Mouse (Mus musculus) neural tube, embryonic 11.5 days (tissue): Measurements from ENCODE around the gene Traf4. TPM values are rescaled to one million over a fixed set of nuclear protein-coding genes. Genes with fewer than 3 reads are reported as not detected.

Experiments
- ATAC-seq: fragments of 200-750 bp; cut with Nextera tagmentation; 2 replicates; pipeline ENCODE4 v1.8.0; 2017; ENCODE audit warnings: moderate number of reproducible peaks, mild to moderate bottlenecking, moderate TSS enrichment, moderate library complexity; ENCODE audit not compliant: insufficient read depth, low FRiP score, low TSS enrichment
- DNase-seq: peaks from one replicate; pipeline ENCODE4 v3.0.0-alpha.2; 2015; ENCODE audit warnings: low spot score
- H3K27ac ChIP-seq: fragments of 300-500 bp; sonication (generic); 2 replicates; pipeline ENCODE4 v1.5.1; 2014; ENCODE audit warnings: low read depth, mild to moderate bottlenecking, low read length
- H3K27me3 ChIP-seq: fragments of 300-500 bp; sonication (generic); 2 replicates; pipeline ENCODE4 v1.6.1; 2014; ENCODE audit warnings: mild to moderate bottlenecking, low read length, mixed read lengths; ENCODE audit not compliant: control insufficient read depth, insufficient read depth
- H3K36me3 ChIP-seq: fragments of 300-500 bp; sonication (generic); 2 replicates; pipeline ENCODE4 v1.6.1; 2014; ENCODE audit warnings: mild to moderate bottlenecking, low read length, moderate library complexity, mixed read lengths; ENCODE audit not compliant: control insufficient read depth, insufficient read depth
- H3K4me1 ChIP-seq: fragments of 300-500 bp; sonication (generic); 2 replicates; pipeline ENCODE4 v1.6.1; 2014; ENCODE audit warnings: low read length, mixed read lengths; ENCODE audit not compliant: control insufficient read depth, insufficient read depth
- H3K4me2 ChIP-seq: fragments of 300-500 bp; sonication (generic); 2 replicates; pipeline ENCODE4 v1.6.1; 2014; ENCODE audit warnings: low read depth, mild to moderate bottlenecking, moderate library complexity
- H3K4me3 ChIP-seq: fragments of 300-500 bp; sonication (generic); 2 replicates; pipeline ENCODE4 v1.5.1; 2014; ENCODE audit warnings: low read depth, low read length
- H3K9ac ChIP-seq: fragments of 300-500 bp; sonication (generic); 2 replicates; pipeline ENCODE4 v1.6.1; 2014; ENCODE audit warnings: mild to moderate bottlenecking, low read length
- H3K9me3 ChIP-seq: fragments of 300-500 bp; sonication (generic); 2 replicates; pipeline ENCODE4 v1.6.1; 2016; ENCODE audit warnings: low read length; ENCODE audit not compliant: control insufficient read depth
- WGBS: fragments of 180-500 bp; shearing (Covaris S2); extraction: QIAGEN DNeasy Blood & Tissue Kit; methylation state at CpG from one replicate; pipeline ENCODE4 v1.1.7; 2014; 5-methylcytosine and 5-hydroxymethylcytosine counted together
- polyA plus RNA-seq: library from polyadenylated mRNA; unstranded; fragments of >200 nt; fragmentation: Nextera tagmentation; extraction: Ambion mirVana; gene quantifications from 2 replicates; pipeline ENCODE4 v1.2.1, GENCODE M21; 2014

The Traf4 gene
- 109 and 124 TPM in 2 replicates for polyA plus RNA-seq

DNA sequence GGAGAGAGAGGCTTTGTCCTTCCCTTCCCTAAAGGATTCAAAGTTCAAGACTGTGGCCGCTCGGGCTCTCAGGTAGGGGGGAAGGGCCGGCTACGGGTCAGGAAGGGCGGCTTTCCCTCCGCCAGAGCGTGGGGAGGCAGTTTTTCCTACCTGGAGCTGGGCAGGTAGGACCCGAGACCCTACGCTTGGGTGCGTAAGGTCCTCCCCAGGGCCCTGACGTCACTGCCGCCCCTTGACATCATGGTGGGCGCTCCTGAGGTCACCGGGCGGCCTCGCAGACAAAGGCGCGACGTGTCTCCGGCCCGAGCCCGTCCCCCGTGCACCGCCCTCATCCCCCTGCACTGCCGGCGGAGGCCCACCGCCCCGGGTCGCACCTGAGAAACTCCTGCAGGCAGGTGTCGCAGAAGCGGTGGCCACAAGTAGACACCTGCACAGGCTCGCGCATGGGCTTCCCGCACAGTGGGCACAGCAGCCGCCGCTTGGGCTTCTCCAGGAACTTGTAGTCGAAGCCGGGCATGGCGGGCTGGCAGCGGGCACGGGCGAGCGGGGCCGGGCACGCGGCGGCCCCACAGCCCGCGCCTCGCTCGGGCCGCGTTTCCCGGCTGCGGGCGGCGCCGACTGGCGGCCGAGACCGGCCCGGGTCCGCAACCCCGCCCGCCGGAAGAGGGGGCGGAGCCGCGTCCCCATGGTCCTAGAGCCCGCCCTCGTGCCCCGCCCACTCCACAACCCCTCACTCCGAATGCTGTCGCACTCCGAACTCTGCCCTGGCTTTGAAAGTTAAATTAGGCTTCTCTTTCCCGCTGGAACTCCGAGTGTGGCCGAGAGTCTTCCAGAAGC lies at the start of gene Traf4:
Traf4 (minus strand) TSS at position 666 of the 837 bp plus-strand sequence.
- DNase-seq (peak; percentile 94), ATAC-seq (peak; percentile 68)
- WGBS: under 1% methylated on average over 69 of the region's 78 CpGs

DNA sequence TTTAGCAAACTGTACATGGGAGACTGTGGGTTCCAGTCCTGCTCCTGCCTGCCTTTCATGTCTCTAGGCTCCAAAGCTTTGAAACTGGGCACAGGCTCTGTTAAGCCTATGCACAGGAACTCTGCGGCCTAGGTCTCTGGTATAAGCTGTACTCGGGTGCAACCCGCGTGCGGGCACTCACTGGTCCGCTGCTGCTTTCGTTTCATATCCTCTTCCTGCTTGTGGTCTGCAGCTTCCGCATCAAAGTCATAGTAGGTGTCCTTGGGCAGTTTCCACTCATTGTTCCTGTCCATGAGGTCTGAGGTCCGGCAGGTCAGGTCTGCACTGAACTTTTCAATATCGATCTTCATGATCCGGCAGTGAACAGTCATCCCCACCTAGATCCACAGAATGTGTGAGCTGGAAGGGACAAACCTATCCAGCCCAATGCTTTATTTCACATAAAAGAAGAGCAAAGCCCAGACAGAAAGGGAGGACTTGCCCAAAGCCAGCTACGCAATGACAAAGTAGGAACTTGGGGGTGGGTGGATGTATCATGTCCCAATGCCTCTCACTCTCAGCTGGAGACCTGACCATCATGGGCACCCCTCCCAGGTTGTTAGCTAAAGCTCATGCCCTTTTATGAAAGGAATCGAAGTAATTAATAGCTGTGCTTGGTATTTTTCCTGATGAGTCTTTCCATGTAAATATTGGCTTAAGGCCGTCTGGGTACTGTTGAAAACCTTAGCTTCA lies 47.9 kb upstream of the Traf4 start:
- DNase-seq (no peak), ATAC-seq (no peak)
- Histone ChIP-seq H3K9ac (no peak overlapping the region), H3K4me3 (no peak overlapping the region), H3K9me3 (no peaks in the 10 kb centered on the region), H3K27ac (no peak overlapping the region), H3K4me2 (no peak overlapping the region), H3K27me3 (no peaks in the 10 kb centered on the region), H3K4me1 (no peaks in the 10 kb centered on the region), H3K36me3 (peaks cover 46% of the 10 kb centered on the region)
- WGBS: 95% methylated on average over 14 of the region's 14 CpGs

More for the DNA sequence above, at the start of gene Traf4:
- Histone ChIP-seq H3K27me3 (no peaks in the 10 kb centered on the region), H3K36me3 (peaks cover 16% of the 10 kb centered on the region), H3K4me3 (peak within 1 kb of the TSS; percentile 84), H3K9ac (peak within 1 kb of the TSS; percentile 93), H3K4me2 (peak within 1 kb of the TSS; percentile 89), H3K4me1 (peaks cover 28% of the 10 kb centered on the region), H3K9me3 (no peaks in the 10 kb centered on the region), H3K27ac (peak within 1 kb of the TSS; percentile 99)

GRCm38 (mm10) chr11:78211513-78211912 lies 46.1 kb upstream of the Traf4 start:
- 86% methylated on average over 5 of the region's 5 CpGs for WGBS
- DNase-seq (no peak), ATAC-seq (no peak)
- H3K9ac ChIP-seq: no peak overlapping the region
- H3K36me3 ChIP-seq: peaks cover 48% of the 10 kb centered on the region
- no peak overlapping the region for H3K27ac ChIP-seq
- peaks cover 6% of the 10 kb centered on the region; the same call in 1 of the 2 replicates for H3K4me1 ChIP-seq
- H3K27me3 ChIP-seq: no peaks in the 10 kb centered on the region
- H3K9me3 ChIP-seq: no peaks in the 10 kb centered on the region
- H3K4me3 ChIP-seq: no peak overlapping the region
- no peak overlapping the region for H3K4me2 ChIP-seq

DNA sequence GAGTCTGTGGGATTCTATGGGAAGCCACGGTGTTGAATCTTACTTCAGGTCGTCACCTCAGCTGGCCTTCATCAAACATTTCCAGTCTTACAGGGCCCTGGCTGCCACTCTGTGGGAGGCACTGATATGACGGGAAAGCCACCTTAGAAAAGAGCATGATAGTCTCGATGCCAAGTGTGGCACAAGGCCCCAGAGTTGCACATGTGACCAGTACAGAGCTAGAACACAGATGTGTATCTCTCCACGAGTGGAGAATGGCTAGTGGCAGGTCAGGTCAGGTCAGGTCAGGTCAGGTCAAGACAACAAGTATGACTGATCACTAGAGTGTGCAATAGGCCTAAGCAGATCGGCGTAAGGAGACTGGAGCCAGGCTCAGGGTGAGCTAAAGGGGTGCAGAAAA lies 45.2 kb upstream of the Traf4 start:
- WGBS: 70% methylated on average over 7 of the region's 7 CpGs
- DNase-seq (no peak), ATAC-seq (no peak)
- Histone ChIP-seq H3K4me3 (no peak overlapping the region), H3K9ac (no peak overlapping the region), H3K9me3 (no peaks in the 10 kb centered on the region), H3K4me1 (peaks cover 15% of the 10 kb centered on the region), H3K27me3 (no peaks in the 10 kb centered on the region), H3K27ac (no peak overlapping the region), H3K36me3 (peaks cover 43% of the 10 kb centered on the region), H3K4me2 (no peak overlapping the region)

DNA sequence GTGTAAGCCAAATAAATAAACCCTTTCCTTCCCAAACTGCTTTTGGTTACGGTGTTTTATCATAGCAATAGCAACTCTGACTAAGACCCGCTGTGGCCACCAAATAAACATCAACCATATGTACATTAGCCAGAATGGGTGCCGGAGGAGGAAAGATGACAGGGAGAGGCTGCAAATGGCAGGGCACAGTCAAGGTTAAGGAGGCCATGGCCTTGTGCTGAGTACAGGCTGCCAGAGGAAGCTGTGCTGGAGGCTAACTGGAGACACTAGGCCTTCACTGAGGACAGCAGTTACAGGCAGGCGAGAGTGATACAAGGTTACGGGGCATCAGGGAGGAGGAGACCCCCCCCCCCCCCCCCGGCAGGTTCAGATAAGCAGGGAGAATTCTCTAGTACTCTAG lies 44.5 kb upstream of the Traf4 start:
- no peak overlapping the region for H3K27ac ChIP-seq
- peaks cover 21% of the 10 kb centered on the region for H3K4me1 ChIP-seq
- no peak overlapping the region for H3K4me3 ChIP-seq
- H3K27me3 ChIP-seq: no peaks in the 10 kb centered on the region
- peaks cover 42% of the 10 kb centered on the region for H3K36me3 ChIP-seq
- no peak overlapping the region for H3K9ac ChIP-seq
- WGBS: 84% methylated on average over 6 of the region's 6 CpGs
- ATAC-seq (no peak), DNase-seq (no peak)
- no peaks in the 10 kb centered on the region for H3K9me3 ChIP-seq
- H3K4me2 ChIP-seq: no peak overlapping the region

- Histone ChIP-seq H3K4me2 (no peak overlapping the region), H3K36me3 (peaks cover 35% of the 10 kb centered on the region), H3K27ac (peak overlapping the region; percentile 96), H3K4me1 (peaks cover 28% of the 10 kb centered on the region), H3K9me3 (no peaks in the 10 kb centered on the region), H3K9ac (peak overlapping the region; percentile 37), H3K4me3 (no peak overlapping the region), H3K27me3 (no peaks in the 10 kb centered on the region)
- ATAC-seq (no peak), DNase-seq (no peak)
- WGBS: 67% methylated on average over 7 of the region's 7 CpGs
Observed at GRCm38 (mm10) chr11:78207190-78207589, 41.8 kb upstream of the Traf4 start.

- Histone ChIP-seq H3K27ac (peak overlapping the region; percentile 96), H3K36me3 (peaks cover 25% of the 10 kb centered on the region), H3K4me1 (peaks cover 28% of the 10 kb centered on the region), H3K4me3 (no peak overlapping the region), H3K9ac (peak overlapping the region; percentile 61), H3K4me2 (peak overlapping the region; percentile 21; the same call in 1 of the 2 replicates), H3K9me3 (no peaks in the 10 kb centered on the region), H3K27me3 (no peaks in the 10 kb centered on the region)
- DNase-seq (peak; percentile 57), ATAC-seq (peak; percentile 71)
- 44% methylated on average over 13 of the region's 13 CpGs for WGBS
Observed at GRCm38 (mm10) chr11:78205361-78206206, 40.2 kb upstream of the Traf4 start.

- Histone ChIP-seq H3K4me3 (no peak overlapping the region), H3K4me1 (peaks cover 28% of the 10 kb centered on the region), H3K36me3 (peaks cover 18% of the 10 kb centered on the region), H3K27me3 (no peaks in the 10 kb centered on the region), H3K9ac (0 out of 2 replicates have a peak overlapping the region, but pooled peaks have one; percentile 26), H3K4me2 (no peak overlapping the region), H3K9me3 (no peaks in the 10 kb centered on the region), H3K27ac (peak overlapping the region; percentile 96)
- DNase-seq: no peak
- 67% methylated on average over 6 of the region's 6 CpGs for WGBS
- no peak for ATAC-seq
Observed at GRCm38 (mm10) chr11:78204287-78204686, 38.9 kb upstream of the Traf4 start.
